Mouse (Mus musculus) lung, postnatal 10 days (tissue): Measurements from ENCODE around the gene Eva1a.

ENCODE experiments used
- DNase-seq: peaks from one replicate; pipeline ENCODE4 v3.0.0; 2021

Gene Eva1a

DNA sequence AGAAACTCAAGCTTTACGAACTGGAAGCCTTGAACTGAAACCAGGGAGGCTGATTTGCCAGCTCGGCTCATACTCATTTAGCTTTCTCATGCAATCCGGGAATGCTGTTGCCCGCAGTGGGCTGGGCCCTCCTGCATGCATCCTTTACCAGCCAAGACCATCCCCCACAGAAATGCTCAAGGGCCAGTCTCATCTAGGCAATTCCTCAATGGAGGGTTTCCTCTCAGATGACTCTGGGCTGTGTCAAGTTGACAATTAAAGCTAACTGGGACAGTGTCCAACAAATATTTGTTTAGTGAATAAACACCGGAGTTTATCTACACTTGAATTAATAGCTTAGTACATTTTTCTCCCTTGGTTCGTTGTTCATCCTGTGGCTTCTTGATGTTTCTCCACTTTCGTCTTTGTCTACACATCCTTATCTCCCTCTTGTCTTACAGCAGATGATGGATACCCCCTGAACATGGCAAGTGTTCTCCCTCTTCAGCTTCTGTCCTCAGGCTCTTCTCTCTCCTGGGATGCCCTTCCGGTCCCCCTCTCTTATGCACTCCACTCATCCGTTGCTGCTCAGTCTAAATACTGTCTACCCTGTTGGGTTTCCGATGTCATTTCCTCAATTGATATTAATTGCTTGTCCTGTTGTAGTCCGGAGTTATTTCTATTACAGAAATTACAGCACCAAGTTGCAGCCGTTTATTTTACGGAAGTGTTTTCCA is 92.2 kb downstream of the Eva1a start:
- no peak for DNase-seq

DNA sequence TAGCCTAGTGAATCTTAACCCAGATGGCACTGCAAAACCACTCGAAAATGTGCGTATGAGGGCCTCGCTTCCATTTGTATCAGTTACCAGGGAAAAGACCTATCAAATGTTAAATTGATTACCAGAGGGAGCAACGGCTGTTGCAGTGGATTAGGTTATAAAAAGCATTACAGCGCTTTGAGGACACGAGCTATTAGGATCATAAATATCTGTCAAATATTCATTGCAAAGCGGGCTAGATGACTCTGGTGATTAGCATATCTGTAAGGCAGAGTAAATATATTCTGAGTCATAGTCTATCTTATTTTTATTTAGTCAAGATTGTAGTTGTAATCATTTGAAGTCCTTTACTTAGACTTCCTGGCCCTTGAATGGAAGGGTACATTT is 92.7 kb downstream of the Eva1a start:
- no peak for DNase-seq

DNA sequence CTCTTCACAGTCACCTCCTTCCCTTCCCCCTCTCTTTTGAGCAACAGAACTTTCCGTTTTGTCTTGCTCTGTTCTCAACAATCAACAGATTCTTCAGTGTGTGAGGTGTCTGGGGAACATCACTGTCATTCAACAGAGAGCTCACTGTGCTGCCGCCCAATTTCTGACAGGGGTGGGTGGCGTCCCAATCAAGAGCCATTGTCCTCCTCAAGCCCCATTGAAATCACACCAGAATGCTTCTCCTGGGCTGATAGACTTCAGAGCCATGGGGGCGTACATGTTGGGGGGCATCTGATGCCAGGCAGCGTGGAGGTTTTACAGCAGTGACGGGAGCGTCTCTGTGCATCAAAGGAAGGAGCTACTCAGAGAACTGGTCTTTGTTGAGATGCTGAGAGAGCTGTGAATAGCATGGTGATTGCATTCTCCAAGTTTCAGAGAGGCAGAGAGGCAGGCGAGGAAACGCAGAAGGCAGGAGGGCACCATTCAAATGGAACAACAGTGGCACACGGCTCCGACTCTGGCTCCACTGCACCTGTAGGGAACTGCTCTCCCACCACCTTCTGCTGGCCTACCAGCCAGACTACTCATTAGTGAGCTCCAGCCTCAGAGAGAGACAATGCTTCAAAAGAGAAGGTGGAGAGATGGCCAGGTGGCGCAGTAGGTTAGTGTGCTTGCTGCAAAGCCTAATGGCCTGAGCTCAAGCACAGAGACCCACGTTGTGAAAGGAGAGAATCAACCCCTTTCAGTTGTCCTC is 95.3 kb downstream of the Eva1a start:
- no peak for DNase-seq
